Mouse (Mus musculus) erythroblast, embryonic 14.5 days (primary cell): Measurements from ENCODE around the gene Dcakd. TPM values are rescaled to one million over a fixed set of nuclear protein-coding genes. Genes with fewer than 3 reads are reported as not detected.

Experiments
- H3K27me3 ChIP-seq: 2 replicates; pipeline ENCODE4 v1.6.1; 2012; ENCODE audit warnings: inconsistent platforms; ENCODE audit not compliant: control insufficient read depth
- H3K36me3 ChIP-seq: 2 replicates; pipeline ENCODE4 v1.6.1; 2012; ENCODE audit warnings: mild to moderate bottlenecking, inconsistent platforms; ENCODE audit not compliant: control insufficient read depth
- H3K4me1 ChIP-seq: 2 replicates; pipeline ENCODE4 v1.6.1; 2012; ENCODE audit warnings: inconsistent platforms; ENCODE audit not compliant: control insufficient read depth
- H3K4me3 ChIP-seq: replicated peaks from 2 replicates; pipeline ENCODE3; 2012; ENCODE audit warnings: moderate library complexity, mild to moderate bottlenecking, inconsistent platforms
- H3K9me3 ChIP-seq: 2 replicates; pipeline ENCODE4 v1.6.1; 2012; ENCODE audit warnings: low read length, inconsistent platforms, mixed read lengths; ENCODE audit not compliant: control insufficient read depth
- GATA1 ChIP-seq: IDR thresholded peaks from 2 replicates; pipeline ENCODE4 v1.6.1; 2012; ENCODE audit warnings: low read length, inconsistent platforms, mixed read lengths
- TAL1 ChIP-seq: IDR thresholded peaks from 3 replicates; pipeline ENCODE4 v1.6.1; 2012; ENCODE audit warnings: low read length, inconsistent platforms, mixed read lengths
- polyA plus RNA-seq: library from polyadenylated mRNA; stranded (reverse); fragments of >175 nt; gene quantifications from 2 replicates; pipeline ENCODE4 v1.2.3, GENCODE M21; 2012

Dcakd gene
- polyA plus RNA-seq, 1 experiment: 2.1 TPM

DNA sequence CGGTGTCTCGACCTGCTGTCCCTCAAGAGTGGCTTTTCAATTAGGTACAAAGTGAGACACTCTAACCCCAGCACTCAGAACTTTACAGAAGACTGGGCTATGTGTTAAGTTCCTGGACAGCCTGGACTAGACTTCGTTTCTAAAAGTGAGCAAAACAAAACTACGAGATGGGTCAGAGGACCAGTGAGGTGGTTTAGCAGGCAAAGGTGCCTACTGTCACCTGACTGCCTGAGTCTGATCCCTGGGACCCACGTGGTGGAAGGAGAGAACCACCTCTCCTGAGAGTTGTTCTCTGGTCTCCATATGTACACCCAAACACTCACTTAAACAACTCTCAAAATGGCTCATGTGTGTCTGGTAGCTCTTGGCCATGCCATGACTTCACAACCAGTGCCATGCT lies 27.1 kb downstream of the Dcakd start:
- peaks cover 18% of the 10 kb centered on the region for H3K4me1 ChIP-seq
- no peaks in the 10 kb centered on the region for H3K9me3 ChIP-seq
- H3K27me3 ChIP-seq: no peaks in the 10 kb centered on the region
- H3K4me3 ChIP-seq: no peak overlapping the region
- TF ChIP-seq TAL1 (no peak), GATA1 (no peak)
- H3K36me3 ChIP-seq: peaks cover 30% of the 10 kb centered on the region

- TF ChIP-seq TAL1 (no peak), GATA1 (no peak)
- Histone ChIP-seq H3K36me3 (peaks cover 34% of the 10 kb centered on the region), H3K4me3 (no peak overlapping the region), H3K9me3 (no peaks in the 10 kb centered on the region), H3K4me1 (peaks cover 18% of the 10 kb centered on the region), H3K27me3 (no peaks in the 10 kb centered on the region)
These were observed 28.0 kb downstream of the Dcakd start for GRCm38 (mm10) chr11:103000111-103000510.

- Histone ChIP-seq H3K27me3 (no peaks in the 10 kb centered on the region), H3K9me3 (no peaks in the 10 kb centered on the region), H3K4me3 (no peak overlapping the region), H3K36me3 (peaks cover 39% of the 10 kb centered on the region), H3K4me1 (peaks cover 18% of the 10 kb centered on the region)
- TF ChIP-seq GATA1 (no peak), TAL1 (no peak)
These were observed 28.7 kb downstream of the Dcakd start for GRCm38 (mm10) chr11:102999317-102999970.

DNA sequence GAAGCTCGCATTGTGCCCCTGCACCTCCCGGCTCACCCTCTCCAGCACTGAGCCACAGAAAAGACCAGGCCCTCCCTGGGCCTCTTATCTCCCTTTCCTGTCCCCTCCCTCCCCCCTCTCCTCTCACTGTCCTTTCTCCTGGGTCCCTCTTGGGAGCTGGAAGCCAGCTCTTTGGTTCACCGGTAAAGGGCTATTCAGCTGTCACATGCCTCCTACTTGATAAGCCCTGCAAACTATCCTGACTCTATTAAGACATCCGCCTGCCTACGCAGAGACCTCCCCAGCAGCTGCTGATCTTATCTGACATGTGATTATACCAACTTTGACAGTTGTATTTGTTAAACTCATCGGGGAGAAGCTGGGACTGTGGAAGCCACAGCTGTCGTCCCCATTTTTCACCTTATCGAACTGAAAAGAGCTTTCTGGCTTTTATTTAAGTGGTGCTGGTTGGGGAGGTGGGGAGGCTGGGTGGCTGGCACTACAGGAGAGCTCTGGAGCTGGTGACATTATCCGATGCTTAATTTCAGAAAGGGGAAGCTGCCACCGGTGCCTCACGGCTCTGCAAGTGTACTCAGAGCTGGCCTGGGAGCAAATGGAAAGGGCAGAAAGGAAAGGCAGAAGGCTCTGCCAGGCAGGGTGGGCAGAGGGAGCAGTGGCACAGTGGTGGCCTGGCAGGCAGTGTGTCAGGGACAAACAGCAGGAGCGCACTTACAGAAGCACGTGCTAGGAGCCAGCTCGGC lies 29.4 kb downstream of the Dcakd start:
- H3K9me3 ChIP-seq: no peaks in the 10 kb centered on the region
- H3K27me3 ChIP-seq: no peaks in the 10 kb centered on the region
- peaks cover 43% of the 10 kb centered on the region for H3K36me3 ChIP-seq
- TF ChIP-seq TAL1 (no peak), GATA1 (no peak)
- peaks cover 18% of the 10 kb centered on the region for H3K4me1 ChIP-seq
- H3K4me3 ChIP-seq: no peak overlapping the region

- Histone ChIP-seq H3K4me1 (peaks cover 18% of the 10 kb centered on the region), H3K9me3 (no peaks in the 10 kb centered on the region), H3K27me3 (no peaks in the 10 kb centered on the region), H3K4me3 (peak overlapping the region; percentile 13), H3K36me3 (peaks cover 43% of the 10 kb centered on the region)
- no peak for TF ChIP-seq TAL1
- TF ChIP-seq GATA1: no peak
These were observed 29.9 kb downstream of the Dcakd start for GRCm38 (mm10) chr11:102998254-102998576.

DNA sequence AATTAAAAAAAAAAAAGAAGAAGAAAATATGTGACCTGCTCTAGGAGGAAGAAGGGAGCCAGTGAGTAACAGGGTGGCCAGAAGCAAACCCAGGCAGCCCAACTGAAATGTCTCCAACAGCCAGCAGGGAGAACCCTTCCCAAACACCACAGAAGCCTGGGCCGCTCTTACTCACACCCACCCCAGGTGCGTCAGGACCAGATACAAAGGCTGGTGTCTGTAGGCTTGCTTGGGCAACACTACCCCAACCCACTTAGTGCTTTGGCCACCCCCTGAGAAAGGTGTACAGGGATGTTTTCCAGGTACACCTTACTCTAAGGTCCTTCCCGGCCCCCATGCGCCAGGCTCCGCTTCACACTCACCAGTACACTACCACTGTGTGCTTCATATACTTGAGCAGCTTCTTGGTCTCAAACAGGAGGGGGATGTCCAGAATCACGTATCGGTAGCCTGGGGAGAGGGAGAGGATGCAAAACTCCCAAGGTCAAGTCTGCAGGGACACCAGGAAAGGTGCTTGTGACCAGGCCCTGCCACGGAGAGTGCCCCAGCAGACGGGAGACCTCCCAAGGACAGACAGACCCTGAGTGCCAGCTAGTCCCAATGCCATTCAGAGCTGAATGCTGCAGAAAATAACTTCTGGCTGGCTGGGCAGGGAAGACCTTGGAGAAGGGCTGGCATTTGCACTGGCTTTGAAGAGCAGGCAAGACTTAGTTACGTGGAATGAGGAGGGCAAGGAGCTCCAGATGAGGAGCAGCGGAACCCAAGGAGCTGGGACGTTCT lies 31.0 kb downstream of the Dcakd start:
- H3K27me3 ChIP-seq: peaks cover 7% of the 10 kb centered on the region
- H3K4me1 ChIP-seq: peaks cover 18% of the 10 kb centered on the region
- no peaks in the 10 kb centered on the region for H3K9me3 ChIP-seq
- no peak overlapping the region for H3K4me3 ChIP-seq
- no peak for TF ChIP-seq TAL1
- TF ChIP-seq GATA1: no peak
- H3K36me3 ChIP-seq: peaks cover 43% of the 10 kb centered on the region

GRCm38 (mm10) chr11:102996385-102996784 lies 31.7 kb downstream of the Dcakd start:
- no peak for TF ChIP-seq TAL1
- no peak for TF ChIP-seq GATA1
- H3K27me3 ChIP-seq: peaks cover 15% of the 10 kb centered on the region
- peaks cover 43% of the 10 kb centered on the region for H3K36me3 ChIP-seq
- H3K4me1 ChIP-seq: peaks cover 18% of the 10 kb centered on the region
- H3K9me3 ChIP-seq: no peaks in the 10 kb centered on the region; the same call in 1 of the 2 replicates
- no peak overlapping the region for H3K4me3 ChIP-seq

DNA sequence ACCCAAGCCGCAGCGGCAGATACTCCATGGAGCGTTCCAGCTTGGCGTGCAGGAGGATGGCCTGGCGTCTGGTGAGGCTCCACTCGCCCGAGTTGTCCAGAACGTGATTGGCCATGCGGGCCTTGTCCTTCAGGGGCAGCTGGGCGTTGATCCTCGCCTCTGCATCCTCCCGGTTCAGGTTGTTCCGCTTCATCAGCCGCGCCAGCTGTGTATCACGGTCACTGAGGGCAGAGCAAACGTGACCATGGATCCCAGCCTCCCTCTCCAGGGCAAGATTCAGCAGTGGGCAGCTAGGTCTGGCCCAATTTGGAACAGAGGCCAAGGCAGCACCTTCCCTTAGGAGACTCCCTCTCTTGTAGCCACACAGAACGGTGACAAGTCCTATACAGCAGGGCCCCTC lies 33.2 kb downstream of the Dcakd start:
- Histone ChIP-seq H3K27me3 (peaks cover 29% of the 10 kb centered on the region), H3K4me1 (peaks cover 18% of the 10 kb centered on the region), H3K4me3 (no peak overlapping the region), H3K9me3 (no peaks in the 10 kb centered on the region; the same call in 1 of the 2 replicates), H3K36me3 (peaks cover 40% of the 10 kb centered on the region)
- TF ChIP-seq GATA1 (no peak), TAL1 (no peak)

DNA sequence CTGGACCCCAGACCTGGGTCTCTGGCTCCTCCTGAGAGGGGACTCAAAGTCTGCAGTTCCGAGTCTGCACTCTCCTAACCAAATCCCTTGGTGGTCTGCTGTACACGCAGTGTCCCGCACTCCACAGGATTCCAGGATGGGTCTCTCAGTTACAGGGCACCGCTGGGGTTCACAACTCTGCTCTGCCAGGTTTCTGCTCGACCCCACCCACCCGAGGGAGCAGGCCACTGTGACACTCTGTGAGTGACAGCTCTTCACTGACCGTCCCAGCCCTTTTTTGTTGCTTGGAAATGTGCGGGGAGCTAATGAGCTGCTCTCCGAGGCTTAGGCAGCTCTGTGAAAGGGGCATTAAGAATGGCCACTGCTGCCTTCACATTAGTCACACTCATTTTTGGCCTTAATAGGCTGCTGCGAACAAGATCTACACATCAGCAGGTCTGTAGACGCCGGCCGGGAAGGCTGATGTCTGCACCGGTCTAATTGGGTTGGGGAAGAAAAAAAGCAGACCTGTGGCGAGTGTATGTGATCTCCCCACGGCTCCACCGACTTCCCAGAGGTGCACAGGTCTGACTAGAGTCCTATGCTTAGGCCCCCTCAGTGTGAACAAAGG lies 34.6 kb downstream of the Dcakd start:
- Histone ChIP-seq H3K4me3 (no peak overlapping the region), H3K27me3 (peaks cover 43% of the 10 kb centered on the region), H3K4me1 (peaks cover 9% of the 10 kb centered on the region), H3K9me3 (no peaks in the 10 kb centered on the region; the same call in 1 of the 2 replicates), H3K36me3 (peaks cover 31% of the 10 kb centered on the region)
- TF ChIP-seq GATA1 (no peak), TAL1 (no peak)
